Mouse (Mus musculus) ZHBTc4 (cell line): ENCODE results near the gene Gm29094.
A peak's percentile ranks its signal among the peaks of the same experiment; 100 is the strongest.
"Not testable (repeated sequence)": the region's sequence is repeated elsewhere in the genome, so short reads cannot be mapped to it uniquely, and the experiment has no call there.

ENCODE experiments used
- DNase-seq: peaks from one replicate; pipeline ENCODE4 v3.0.0-alpha.2; 2011; ENCODE audit warnings: low read depth, low spot score

The Gm29094 gene

GRCm38 (mm10) chr9:89198969-89199416 is at the start of gene Gm29094, which contains the start of gene Bcl2a1b:
Gene Gm29094, plus strand, starts transcription at chr9:89199379.
Gene Bcl2a1b, plus strand, starts transcription at chr9:89199209.
- DNase-seq: not testable (repeated sequence)

GRCm38 (mm10) chr9:89172539-89172938 is 26.6 kb upstream of the Gm29094 start:
- DNase-seq: not testable (repeated sequence)

DNA sequence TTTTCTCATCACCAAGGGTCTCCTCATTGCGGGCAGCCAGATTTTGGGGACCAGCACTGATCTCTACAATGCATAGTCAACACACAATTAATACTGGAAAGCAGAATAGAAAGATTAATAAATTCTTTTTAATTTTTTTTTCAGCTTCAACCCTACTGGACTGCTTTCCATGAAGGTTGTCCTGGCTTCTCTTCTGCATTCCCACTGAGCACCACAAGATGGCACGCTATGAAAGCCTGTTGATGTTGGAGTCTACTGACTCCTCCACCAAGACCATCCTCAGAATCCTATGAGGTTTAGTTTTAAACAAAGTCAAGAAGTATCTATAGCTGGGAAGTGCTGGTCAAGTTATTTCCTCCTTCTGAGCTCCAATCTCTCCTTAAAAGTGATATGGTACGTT is 20.3 kb upstream of the Gm29094 start:
- DNase-seq: peak; percentile 33

GRCm38 (mm10) chr9:89179469-89179868 is 19.7 kb upstream of the Gm29094 start:
- not testable (repeated sequence) for DNase-seq

GRCm38 (mm10) chr9:89187006-89187405 is 12.2 kb upstream of the Gm29094 start:
- peak; percentile 71 for DNase-seq

GRCm38 (mm10) chr9:89195483-89195882 is 3.7 kb upstream of the Gm29094 start:
- not testable (repeated sequence) for DNase-seq

DNA sequence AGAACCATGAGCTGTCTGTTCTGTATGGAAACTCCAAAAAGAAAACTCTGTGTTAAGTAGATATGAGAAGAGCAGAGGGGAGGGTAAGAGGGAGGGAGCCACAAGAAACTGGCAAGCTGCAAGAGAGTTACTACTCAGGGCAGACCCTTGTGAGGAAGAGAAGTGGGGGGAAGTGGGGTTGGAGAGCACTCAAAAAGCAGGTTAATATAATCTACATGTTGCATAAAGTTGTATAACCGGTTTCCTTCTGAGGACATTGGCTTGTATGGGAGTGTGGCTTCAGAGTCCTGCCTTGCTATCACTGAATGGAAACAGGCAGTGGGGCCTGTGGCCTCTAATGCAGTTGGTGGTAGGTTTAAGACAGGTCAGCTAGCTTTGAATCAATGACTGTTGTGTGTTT is 1.7 kb upstream of the Gm29094 start:
- not testable (repeated sequence) for DNase-seq

GRCm38 (mm10) chr9:89198349-89198748 is 830 bp upstream of the Gm29094 start:
- DNase-seq: not testable (repeated sequence)

GRCm38 (mm10) chr9:89202256-89202655 is 3.1 kb downstream of the Gm29094 start:
- not testable (repeated sequence) for DNase-seq

DNA sequence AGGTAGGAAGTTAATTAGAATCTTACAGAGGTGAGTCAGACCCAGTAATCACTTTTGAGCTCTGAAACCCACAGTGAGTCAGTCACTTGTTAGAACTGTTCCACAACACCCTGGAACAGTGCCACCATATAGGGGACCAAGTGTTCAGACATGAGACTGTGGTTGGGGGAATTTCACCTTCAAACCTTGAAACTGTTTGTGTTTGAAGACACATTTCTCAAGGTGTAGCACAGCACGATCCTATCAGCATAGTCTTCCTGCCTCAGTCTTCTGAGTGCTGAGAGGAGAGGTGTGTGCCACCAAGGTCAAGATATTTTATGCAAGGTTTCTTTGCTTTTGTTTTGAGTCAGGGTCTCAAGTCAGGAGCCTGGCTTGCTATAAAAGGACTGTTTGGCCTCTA is 9.8 kb downstream of the Gm29094 start:
- DNase-seq: peak; percentile 4

DNA sequence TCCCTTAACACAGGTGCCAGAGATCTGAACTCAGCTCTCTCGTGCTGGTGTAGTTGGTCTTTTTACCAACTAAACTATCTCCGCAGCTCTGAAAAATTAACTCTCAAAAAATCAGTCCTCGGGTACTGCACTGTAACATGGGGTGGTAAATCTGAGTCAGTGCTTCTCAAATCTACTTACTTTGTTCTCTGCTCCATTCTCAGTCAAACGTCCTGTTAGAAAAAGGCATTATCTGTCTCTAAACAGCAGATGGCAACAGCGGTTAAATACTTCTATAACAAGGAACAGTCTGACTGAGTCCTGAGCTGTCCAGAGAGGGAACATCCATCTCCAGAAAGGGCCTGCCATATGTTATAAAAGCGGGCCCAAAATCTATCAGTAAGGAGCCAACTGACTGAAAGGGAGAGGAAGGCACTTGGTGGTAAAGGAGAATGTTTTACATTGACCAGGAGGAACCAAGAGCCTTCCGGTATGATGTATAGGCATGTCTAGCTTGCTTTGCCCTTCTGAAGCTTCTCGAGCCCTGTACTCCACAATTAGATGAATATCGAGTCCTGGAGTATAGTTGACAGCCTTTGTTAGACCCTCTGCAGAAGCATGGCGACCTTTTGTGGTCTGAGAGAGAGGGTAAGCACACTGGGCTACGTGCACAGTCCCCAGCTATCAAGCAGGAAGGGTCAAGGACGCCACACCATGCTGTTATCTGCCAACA is 11.3 kb downstream of the Gm29094 start, which contains the start of gene Mthfs:
TSS of gene Mthfs (plus strand) at position 324 of the 712 bp plus-strand sequence.
- not testable (repeated sequence) for DNase-seq

DNA sequence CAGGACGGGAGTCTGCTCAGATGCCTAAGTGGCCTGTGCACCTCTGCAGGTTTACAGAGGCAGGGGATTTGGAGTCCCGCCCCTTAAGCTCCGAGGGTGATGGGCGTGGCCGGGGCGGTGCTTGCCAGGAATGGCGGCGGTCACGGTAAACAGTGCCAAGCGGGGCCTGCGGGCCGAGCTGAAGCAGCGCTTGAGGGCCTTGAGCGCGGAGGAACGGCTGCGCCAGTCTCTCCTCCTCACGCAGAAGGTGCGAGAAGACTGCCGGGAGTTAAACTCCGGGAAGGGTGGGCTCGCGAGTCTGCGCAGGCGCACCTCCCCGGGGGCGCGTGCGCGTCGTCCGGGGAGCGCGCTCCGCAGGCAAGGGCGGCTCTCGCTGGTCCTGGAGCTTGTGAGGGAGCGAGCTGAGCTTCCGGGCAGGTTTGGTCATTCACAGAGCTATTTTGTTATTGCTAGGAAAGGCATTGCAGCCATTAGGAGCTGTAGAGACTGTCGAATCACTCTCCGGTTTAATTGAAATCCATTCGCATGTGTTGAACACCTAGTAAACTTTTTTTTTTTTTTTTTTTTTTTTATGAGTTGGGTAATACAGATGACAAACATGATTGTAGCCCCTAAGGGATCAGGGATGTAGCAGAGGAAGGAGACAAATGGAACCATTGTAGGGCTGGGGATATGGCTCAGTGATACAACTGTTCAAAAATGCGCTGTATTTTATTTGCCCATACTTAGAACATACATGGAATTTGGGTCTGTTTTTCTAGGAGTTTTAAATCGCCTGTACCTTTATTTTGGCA is 12.1 kb downstream of the Gm29094 start:
- DNase-seq: peak; percentile 2

DNA sequence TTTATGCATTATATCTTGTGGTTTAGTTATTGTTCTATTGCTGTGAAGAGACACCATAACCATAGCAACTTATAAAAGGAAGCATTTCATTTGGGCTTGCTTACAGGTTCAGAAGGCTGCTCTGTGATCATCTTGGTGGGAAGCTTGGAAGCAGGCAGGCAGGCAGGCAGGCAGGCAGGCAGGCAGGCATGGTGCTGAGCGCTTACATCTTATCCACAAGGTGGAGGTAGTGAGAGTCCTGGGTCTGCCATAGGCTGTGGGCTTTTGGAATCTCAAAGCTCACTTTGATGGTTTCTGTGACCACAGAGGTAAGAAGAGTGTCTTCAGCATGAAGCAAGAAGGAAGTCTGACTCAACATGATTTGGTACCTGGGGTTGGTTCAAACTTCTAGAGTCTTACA is 13.2 kb downstream of the Gm29094 start:
- DNase-seq: peak; percentile 34

GRCm38 (mm10) chr9:89218174-89218573 is 19.0 kb downstream of the Gm29094 start:
- DNase-seq: not testable (repeated sequence)

DNA sequence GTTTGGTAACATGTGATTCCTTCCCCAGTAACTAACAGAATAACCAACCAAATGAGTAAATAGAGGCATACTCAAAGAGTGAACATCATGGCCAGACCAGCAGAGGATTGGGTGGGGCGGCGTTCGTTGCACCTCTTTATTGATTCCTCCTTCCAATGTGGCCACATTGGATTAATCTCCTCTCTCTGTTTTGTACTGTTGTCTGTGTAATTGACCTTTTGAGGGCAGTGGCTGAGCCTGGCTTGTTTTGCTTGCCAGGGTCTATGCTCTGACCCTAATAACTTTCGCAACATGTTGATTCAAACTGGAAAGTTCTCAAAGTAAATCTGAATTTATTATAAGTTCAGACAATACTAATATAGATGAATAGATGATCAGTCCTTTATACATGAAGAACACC is 20.5 kb downstream of the Gm29094 start:
- not testable (repeated sequence) for DNase-seq

GRCm38 (mm10) chr9:89220704-89221287 is 21.6 kb downstream of the Gm29094 start:
- DNase-seq: not testable (repeated sequence)

GRCm38 (mm10) chr9:89226071-89226470 is 26.9 kb downstream of the Gm29094 start:
- no peak for DNase-seq

- DNase-seq: no peak
Measured at GRCm38 (mm10) chr9:89228122-89228521, 28.9 kb downstream of the Gm29094 start.

GRCm38 (mm10) chr9:89230897-89231497 is 31.8 kb downstream of the Gm29094 start:
- DNase-seq: not testable (repeated sequence)

DNA sequence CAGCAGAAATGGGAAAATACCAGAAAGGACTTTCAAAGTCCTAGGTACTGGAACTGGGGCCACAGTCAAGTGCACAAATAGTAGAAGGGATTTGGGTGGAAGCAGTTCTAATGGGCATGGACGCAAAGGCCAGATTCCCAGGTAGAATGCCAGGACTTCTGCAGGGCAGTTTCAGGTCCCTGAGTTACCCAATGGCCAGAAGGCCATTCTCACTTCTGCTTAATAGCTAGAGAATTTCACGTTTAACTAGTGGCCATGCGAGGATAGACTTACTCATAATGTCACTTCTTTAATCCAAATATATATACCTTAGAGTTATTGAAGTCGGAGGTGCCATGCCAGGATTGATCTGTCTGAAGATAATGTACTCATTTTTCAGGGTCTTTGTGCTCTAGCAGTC is 38.0 kb downstream of the Gm29094 start:
- not testable (repeated sequence) for DNase-seq

DNA sequence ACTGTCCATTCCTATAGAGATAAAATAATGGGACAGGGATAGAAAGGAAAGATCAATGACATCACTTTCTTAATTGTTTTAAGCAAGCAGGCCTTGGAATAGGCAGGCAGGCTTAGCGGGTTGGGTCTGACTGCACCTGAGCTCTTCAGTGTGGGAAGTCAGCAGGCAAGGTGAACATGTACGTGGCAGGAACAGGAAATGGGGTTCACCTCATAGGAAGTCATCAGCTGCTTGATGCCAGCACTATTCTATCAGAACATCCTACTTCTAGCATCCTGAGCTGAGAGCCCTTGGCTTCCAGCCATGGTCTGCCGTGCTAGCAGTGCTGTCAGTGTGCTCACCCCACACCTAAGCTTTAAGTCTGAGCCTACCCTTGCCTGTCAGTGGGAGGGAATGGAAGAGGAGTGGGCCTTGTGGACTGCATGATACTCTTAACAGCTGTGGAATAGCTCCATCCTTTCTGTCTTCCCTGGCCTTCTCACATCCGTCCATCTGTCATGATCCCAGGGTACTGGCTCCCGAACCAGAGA is 39.9 kb downstream of the Gm29094 start:
- DNase-seq: not testable (repeated sequence)
